Mouse (Mus musculus): ENCODE data around the gene Pkd2.

Gene Pkd2

DNA sequence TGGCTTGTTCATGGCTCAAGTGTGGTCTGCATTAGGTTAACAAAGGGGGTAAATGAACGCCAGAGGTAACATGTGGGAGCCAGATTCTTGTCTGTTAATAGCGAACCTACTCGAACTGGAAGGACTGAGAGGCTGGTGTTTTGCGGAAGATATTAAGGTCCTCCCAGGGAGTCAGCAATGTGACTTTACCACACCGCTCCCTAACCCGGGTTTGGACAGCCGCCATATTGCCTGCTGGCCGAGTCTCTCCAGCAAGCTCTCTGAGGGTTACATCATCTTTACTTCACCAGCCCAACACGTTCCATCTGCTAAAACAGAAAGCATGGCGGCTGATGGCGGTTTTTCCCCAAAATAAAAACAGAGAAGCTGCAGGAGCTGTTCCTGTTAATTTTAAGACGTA lies 6.5 kb downstream of the Pkd2 start:
- CTCF ChIA-PET = no interaction called here

DNA sequence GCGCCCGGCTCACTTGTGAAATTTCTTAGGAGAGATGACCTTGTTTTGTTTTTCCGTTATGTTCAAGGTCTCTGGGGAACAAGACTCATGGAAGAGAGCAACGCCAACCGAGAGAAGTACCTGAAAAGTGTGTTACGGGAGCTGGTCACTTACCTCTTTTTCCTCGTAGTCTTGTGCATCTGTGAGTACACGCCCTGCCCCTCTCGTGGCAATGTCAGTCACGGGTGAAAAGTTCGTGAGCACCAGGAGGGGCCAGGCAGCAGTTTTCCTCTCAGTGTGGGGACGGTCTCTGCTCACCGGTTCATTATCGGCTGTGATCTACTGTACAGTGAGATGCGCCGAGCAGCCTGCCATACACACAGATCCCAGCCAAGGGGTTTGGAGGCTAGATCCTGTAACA lies 7.6 kb downstream of the Pkd2 start:
- CTCF ChIA-PET = no interaction called here

DNA sequence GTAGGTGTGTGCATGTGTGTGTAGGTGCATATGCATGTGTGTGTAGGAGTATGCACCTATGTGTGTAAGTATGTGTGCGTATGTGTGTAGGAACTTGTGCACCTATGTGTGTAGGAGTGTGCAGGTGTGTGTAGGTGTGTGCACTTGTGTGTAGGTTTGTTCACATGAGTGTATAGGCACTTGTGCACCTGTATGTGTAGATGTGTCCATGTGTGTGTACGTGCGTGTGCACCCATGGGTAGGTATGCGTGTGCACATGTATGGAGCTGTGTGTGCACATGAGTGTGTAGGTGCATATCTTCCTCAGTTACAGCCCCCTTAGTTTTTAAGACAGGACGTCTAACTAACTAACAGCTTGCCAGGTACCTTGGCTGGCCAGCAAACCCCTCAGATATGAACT lies 9.3 kb downstream of the Pkd2 start:
- CTCF ChIA-PET = no interaction called here

DNA sequence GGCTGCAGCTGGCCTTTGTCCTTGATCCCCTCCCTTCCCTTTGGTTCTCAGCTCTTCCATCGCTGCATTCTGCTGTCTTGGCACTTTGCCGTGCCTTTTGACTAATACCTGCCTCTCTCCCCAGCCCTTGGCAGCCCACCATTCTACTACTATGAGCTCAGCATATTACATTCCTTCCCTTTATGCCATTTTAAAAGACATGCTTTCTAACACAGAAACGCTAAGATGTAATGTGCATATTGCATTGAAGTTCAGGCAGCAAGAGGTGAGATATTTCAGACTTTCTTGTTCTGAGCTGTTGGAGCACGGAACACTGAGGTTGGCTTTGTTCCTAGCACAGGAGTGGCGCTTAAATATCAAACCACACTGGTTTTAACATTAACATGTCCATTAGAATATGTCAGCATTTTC lies 11.7 kb downstream of the Pkd2 start:
- CTCF ChIA-PET = interaction anchor here (0.6 kb wide), 1 partner anchor 16 kb away, joined by 10 read pairs; no protein-coding TSS in a partner anchor

DNA sequence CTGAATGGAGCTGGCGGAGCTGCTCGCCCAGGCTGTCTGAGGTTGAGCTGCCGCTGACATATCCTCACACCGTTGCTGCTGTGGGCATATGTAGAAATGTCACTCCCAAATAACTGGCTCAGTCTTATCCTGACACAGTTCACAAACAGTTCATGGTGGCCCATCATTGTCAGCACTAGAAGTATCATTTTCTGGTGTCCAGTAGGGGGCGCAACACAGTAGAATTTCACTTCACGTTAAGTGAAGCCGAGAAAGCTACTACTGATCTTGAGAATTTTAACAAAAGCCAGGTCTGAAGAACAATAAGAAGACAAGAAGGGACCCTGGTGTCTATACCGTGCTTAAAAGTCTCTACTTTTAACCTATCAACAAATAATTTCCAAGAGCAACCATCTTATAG lies 13.1 kb downstream of the Pkd2 start:
- CTCF ChIA-PET = no interaction called here

DNA sequence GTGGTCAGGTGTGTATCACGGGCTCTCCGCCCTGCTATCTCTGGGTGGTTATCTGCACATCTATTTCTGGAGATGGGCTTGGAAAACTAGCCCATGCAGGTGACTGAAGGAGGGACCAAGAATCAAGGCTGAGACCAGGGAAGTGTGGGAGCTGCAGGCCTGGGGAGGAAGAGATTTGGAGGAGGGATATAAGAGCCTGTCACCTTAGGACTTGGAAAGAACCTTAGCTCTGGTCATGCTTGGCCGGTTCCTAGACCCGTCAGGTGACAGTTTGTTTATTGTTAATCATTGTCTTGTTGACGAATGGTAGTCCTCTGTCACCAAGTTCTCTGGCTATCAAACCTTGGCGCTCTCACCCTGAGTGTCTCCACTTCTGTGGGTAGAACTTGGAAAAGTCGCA lies 21.1 kb downstream of the Pkd2 start:
- CTCF ChIA-PET = interaction anchor here (0.5 kb wide), 1 partner anchor 425 kb away, joined by 10 read pairs; no protein-coding TSS in a partner anchor

DNA sequence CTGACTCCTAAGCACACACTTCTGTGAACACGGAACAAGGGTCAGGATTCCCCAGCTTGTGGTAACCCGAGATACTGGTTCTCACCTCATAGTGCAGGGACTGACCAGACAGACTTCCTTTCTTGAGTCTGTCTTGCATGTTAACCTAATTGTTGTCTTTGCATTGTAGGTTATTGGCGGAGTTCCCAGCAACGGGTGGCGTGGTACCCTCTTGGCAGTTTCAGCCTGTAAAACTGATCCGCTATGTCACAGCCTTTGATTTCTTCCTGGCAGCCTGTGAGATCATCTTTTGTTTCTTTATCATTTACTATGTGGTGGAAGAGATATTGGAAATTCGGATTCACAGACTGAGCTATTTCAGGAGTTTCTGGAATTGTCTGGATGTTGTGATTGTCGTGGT lies 23.6 kb downstream of the Pkd2 start:
- CTCF ChIA-PET = no interaction called here

DNA sequence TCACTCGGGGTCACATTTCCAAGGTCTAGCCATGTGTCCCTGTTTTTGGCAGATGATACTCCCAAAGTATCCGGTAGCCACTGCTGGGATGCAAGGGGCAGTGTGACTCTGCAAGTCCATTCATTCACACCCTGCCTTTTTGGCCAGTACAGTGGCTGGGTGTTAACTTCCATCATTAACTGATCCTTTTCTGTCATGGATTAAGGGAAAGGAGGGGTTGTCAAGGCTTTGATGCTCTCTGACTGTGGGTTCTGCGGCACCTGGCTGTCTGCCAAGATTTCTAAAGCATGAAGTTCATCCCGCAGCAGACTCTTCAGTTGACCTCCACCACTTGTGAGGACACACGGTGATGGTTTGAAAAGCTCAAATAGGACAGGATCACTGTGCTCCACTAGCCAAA lies 32.3 kb downstream of the Pkd2 start:
- CTCF ChIA-PET = no interaction called here

DNA sequence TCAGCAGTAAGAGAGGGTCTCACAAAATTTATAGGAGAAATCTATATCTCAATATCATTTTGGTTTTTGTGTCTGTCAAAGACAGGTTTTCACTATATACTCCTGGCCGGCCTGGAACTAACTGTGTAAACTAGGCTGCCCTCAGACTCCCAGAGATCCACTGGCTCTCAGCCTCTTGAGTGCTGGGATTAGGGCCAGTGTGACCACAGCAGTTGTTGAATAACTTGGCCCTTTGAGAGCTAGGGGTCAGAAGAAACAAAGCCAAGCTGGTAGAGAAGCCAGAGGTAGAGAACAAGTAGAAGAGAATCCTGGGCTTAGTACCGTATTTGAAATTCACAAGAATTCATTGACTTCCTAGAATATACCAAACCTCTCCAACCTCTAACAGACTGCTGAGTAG lies 45.6 kb downstream of the Pkd2 start:
- CTCF ChIA-PET = no interaction called here

DNA sequence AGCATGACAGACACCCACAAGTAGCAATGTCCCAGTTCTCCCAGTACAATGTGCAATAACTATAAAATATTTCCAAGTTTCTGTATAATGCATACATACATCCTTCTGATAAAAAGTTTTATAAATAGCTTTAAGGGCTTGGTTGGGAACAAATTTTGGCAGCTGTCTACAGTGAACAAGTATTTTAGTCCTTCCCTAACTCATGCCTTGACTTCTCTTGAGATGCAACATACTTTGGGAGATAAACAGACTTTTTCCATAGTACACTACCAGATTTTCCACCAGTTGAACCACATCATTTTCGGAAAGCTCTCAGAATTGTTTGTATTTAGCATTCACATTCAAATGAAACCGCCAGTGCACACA lies 48.6 kb downstream of the Pkd2 start:
- CTCF ChIA-PET = interaction anchor here (0.6 kb wide), 1 partner anchor 11 kb away, joined by 4 read pairs; no protein-coding TSS in a partner anchor

DNA sequence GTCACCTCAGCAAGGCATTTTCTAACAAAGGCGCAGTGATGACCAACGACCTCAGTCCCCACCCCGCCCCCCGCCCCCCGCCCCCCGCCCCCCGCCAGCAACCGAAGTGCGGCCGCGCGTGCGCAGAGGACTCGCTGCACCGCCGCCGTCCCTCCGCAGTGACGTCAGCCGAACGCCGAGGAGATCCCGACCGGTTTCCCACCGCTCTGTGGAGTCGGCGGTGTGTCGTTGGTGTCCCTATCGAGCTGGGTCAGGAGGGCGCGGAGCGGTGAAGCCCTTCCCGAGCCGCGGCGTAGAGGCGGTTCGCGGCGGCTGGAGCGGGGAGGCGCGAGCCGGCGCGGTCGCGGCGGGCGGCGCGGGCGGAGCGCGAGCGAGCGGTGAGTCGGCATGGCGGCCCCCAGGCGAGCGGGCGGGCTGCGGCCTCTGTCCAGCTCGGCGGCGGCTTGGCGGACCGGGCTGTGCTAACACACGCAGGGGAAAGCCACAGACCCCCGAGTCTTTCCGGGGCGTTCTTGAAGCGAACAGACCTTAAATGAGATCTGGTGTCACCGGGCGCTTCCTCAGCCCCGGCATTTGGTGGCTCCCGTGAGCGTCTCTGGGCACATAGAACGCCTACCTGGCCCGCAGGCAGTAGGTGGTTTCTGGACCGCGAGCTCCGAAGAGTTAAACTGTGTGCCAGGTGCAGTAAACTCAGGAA lies 49.1 kb downstream of the Pkd2 start, which contains the start of gene BC005561:
TSS of gene BC005561 (plus strand) at position 158 of the 697 bp plus-strand sequence.
- CTCF ChIA-PET = interaction anchor here (0.6 kb wide), 1 partner anchor 11 kb away, joined by 4 read pairs; no protein-coding TSS in a partner anchor

DNA sequence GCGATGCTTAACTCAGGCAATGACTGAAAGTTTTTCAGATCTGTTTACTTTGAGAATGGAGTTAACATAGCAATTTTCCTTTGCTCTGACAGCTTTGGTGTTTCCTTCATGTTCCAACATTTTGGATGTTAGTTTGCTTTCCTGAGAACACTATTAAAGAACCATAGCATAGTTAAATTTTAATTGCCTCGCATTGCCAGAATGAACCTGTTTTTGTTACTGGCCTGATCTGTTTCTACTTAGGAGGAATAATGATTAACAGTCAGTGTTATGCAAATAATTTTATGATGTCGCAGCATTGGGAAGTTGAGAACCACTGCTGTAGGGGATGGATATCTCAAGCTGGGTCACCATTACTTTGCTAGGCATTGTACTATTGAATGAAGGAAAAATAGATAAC lies 52.0 kb downstream of the Pkd2 start:
- CTCF ChIA-PET = no interaction called here

DNA sequence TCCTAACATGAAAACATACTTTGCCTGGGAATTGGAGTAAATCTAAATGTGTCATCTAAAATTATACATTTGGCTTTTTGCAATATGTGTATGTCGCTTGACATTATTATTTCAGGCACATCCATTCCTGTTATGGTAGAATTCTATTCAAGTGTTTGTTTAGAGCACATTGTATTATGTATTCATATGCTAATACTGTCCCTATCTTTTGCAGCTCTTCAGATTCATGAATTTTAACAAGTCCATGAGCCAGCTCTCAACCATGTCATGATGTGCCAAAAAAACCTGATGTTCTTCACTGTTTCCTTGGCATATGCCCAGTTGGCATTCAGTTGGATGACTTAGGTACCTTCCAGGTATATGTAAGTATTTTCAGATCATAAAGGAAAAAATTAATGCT lies 79.4 kb downstream of the Pkd2 start:
- CTCF ChIA-PET = no interaction called here

DNA sequence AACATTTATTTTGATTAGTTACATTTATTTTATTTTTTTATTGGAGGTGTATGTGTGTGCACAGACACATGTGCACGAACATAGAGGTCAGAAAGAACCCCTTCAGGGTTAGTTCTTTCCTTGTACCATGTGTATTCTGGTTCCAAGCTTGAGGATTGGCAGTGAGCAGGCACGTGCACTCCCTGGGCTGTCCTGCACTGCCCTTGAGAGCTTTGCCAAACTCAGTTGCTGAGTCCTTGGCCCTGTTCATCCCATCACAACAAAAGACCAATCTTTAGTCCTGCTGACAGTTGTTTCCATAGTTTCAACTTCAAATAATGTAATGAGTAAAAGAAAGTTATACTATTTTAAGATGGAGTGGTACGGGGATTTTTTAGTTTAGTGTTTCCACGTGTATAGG lies 80.1 kb downstream of the Pkd2 start:
- CTCF ChIA-PET = no interaction called here

Data from spleen, embryonic (tissue).